Mouse (Mus musculus) limb, embryonic 12.5 days (tissue): ENCODE measurements around the gene 9530003J23Rik. TPM values are rescaled to one million over a fixed set of nuclear protein-coding genes. Genes with fewer than 3 reads are reported as not detected.
A peak's percentile ranks its signal among the peaks of the same experiment; 100 is the strongest.
"Not testable (repeated sequence)": the region's sequence is repeated elsewhere in the genome, so short reads cannot be mapped to it uniquely, and the experiment has no call there.

Experiments
- ATAC-seq: fragments of 200-750 bp; cut with Nextera tagmentation; 2 replicates; pipeline ENCODE4 v1.8.0; 2017; ENCODE audit warnings: low read depth, moderate TSS enrichment; ENCODE audit not compliant: insufficient number of reproducible peaks, insufficient read depth, low FRiP score, low TSS enrichment
- H3K27ac ChIP-seq: fragments of 300-500 bp; sonication (generic); 2 replicates; pipeline ENCODE4 v1.5.1; 2016; ENCODE audit warnings: mild to moderate bottlenecking, moderate library complexity
- H3K27me3 ChIP-seq: fragments of 300-500 bp; sonication (generic); 2 replicates; pipeline ENCODE4 v1.6.1; 2016; ENCODE audit warnings: mild to moderate bottlenecking, moderate library complexity
- H3K36me3 ChIP-seq: fragments of 300-500 bp; sonication (generic); 2 replicates; pipeline ENCODE4 v1.6.1; 2016; ENCODE audit warnings: mild to moderate bottlenecking, moderate library complexity
- H3K4me1 ChIP-seq: fragments of 300-500 bp; sonication (generic); replicated peaks from 2 replicates; pipeline ENCODE4 v1.6.1; 2016
- H3K4me2 ChIP-seq: fragments of 300-500 bp; sonication (generic); 2 replicates; pipeline ENCODE4 v1.6.1; 2016; ENCODE audit warnings: mild to moderate bottlenecking, moderate library complexity
- H3K4me3 ChIP-seq: fragments of 300-500 bp; sonication (generic); replicated peaks from 2 replicates; pipeline ENCODE4 v1.5.1; 2016; ENCODE audit warnings: mild to moderate bottlenecking
- H3K9ac ChIP-seq: fragments of 300-500 bp; sonication (generic); replicated peaks from 2 replicates; pipeline ENCODE4 v1.6.1; 2016; ENCODE audit warnings: mild to moderate bottlenecking, moderate library complexity
- H3K9me3 ChIP-seq: fragments of 300-500 bp; sonication (generic); 2 replicates; pipeline ENCODE4 v1.6.1; 2016; ENCODE audit warnings: mild to moderate bottlenecking, moderate library complexity
- WGBS: fragments of 180-500 bp; shearing (Covaris S2); methylation state at CpG from one replicate; pipeline ENCODE4 v1.1.7; 2016; 5-methylcytosine and 5-hydroxymethylcytosine counted together
- polyA plus RNA-seq: library from polyadenylated mRNA; unstranded; fragments of >200 nt; fragmentation: Nextera tagmentation; extraction: Ambion mirVana; gene quantifications from 2 replicates; pipeline ENCODE4 v1.2.1, GENCODE M21; 2016

Gene 9530003J23Rik
- polyA plus RNA-seq, 1 experiment from 2014 or later, result not detected

GRCm38 (mm10) chr10:117224102-117224990 lies 14.2 kb downstream of the 9530003J23Rik start, which contains the start of gene Yeats4:
TSS of gene Yeats4 (minus strand) at chr10:117224507.
- H3K27ac ChIP-seq, result peak within 1 kb of the TSS; percentile 97
- no peaks in the 10 kb centered on the region for H3K27me3 ChIP-seq
- H3K4me2 ChIP-seq, result peak within 1 kb of the TSS; percentile 88
- peaks cover 15% of the 10 kb centered on the region for H3K4me1 ChIP-seq
- H3K4me3 ChIP-seq, result peak within 1 kb of the TSS; percentile 74
- peak; percentile 91 for ATAC-seq
- peak within 1 kb of the TSS; percentile 89 for H3K9ac ChIP-seq
- under 1% methylated on average over 62 of the region's 63 CpGs for WGBS
- no peaks in the 10 kb centered on the region for H3K9me3 ChIP-seq
- peaks cover 35% of the 10 kb centered on the region for H3K36me3 ChIP-seq

GRCm38 (mm10) chr10:117223758-117224101 lies 14.8 kb downstream of the 9530003J23Rik start:
- Histone ChIP-seq H3K27ac (peak overlapping the region; percentile 97; the same call in 1 of the 2 replicates), H3K4me2 (peak overlapping the region; percentile 88), H3K4me1 (peaks cover 15% of the 10 kb centered on the region), H3K36me3 (peaks cover 38% of the 10 kb centered on the region), H3K27me3 (no peaks in the 10 kb centered on the region), H3K9ac (peak overlapping the region; percentile 89), H3K9me3 (no peaks in the 10 kb centered on the region), H3K4me3 (peak overlapping the region; percentile 74)
- ATAC-seq, result peak; percentile 70; the same call in 1 of the 2 replicates
- WGBS, result 0% methylated on average over 9 of the region's 9 CpGs

- peak overlapping the region; percentile 88 for H3K4me2 ChIP-seq
- WGBS, result 63% methylated on average over 3 of the region's 3 CpGs
Measured at GRCm38 (mm10) chr10:117222821-117223220, 15.7 kb downstream of the 9530003J23Rik start.

GRCm38 (mm10) chr10:117218351-117218750 lies 20.2 kb downstream of the 9530003J23Rik start:
- no peak for ATAC-seq
- WGBS, result 95% methylated on average over 8 of the region's 8 CpGs
- peaks cover 84% of the 10 kb centered on the region for H3K36me3 ChIP-seq
- no peak overlapping the region for H3K27ac ChIP-seq
- no peak overlapping the region for H3K4me2 ChIP-seq
- no peak overlapping the region for H3K4me3 ChIP-seq
- no peaks in the 10 kb centered on the region for H3K9me3 ChIP-seq
- no peak overlapping the region for H3K9ac ChIP-seq
- H3K4me1 ChIP-seq, result peaks cover 10% of the 10 kb centered on the region
- no peaks in the 10 kb centered on the region for H3K27me3 ChIP-seq

More at GRCm38 (mm10) chr10:117222821-117223220, 15.7 kb downstream of the 9530003J23Rik start:
- Histone ChIP-seq H3K27me3 (no peaks in the 10 kb centered on the region), H3K4me1 (peaks cover 15% of the 10 kb centered on the region), H3K36me3 (peaks cover 47% of the 10 kb centered on the region), H3K9ac (no peak overlapping the region), H3K4me3 (no peak overlapping the region), H3K27ac (no peak overlapping the region), H3K9me3 (no peaks in the 10 kb centered on the region)
- ATAC-seq, result no peak

GRCm38 (mm10) chr10:117217246-117217840 lies 21.2 kb downstream of the 9530003J23Rik start:
- Histone ChIP-seq H3K27me3 (no peaks in the 10 kb centered on the region), H3K27ac (no peak overlapping the region), H3K9me3 (no peaks in the 10 kb centered on the region), H3K4me3 (no peak overlapping the region), H3K9ac (no peak overlapping the region), H3K4me2 (no peak overlapping the region), H3K36me3 (peaks cover 85% of the 10 kb centered on the region), H3K4me1 (peaks cover 1% of the 10 kb centered on the region; the same call in 1 of the 2 replicates)
- ATAC-seq, result no peak
- WGBS, result 85% methylated on average over 20 of the region's 20 CpGs

- no peak for ATAC-seq
- H3K4me2 ChIP-seq, result no peak overlapping the region
- no peak overlapping the region for H3K9ac ChIP-seq
- H3K9me3 ChIP-seq, result no peaks in the 10 kb centered on the region
- no peak overlapping the region for H3K27ac ChIP-seq
- no peaks in the 10 kb centered on the region for H3K4me1 ChIP-seq
- peaks cover 80% of the 10 kb centered on the region for H3K36me3 ChIP-seq
- H3K4me3 ChIP-seq, result no peak overlapping the region
- WGBS, result 71% methylated on average over 5 of the region's 5 CpGs
- H3K27me3 ChIP-seq, result no peaks in the 10 kb centered on the region
Measured at GRCm38 (mm10) chr10:117216793-117217192, 21.7 kb downstream of the 9530003J23Rik start.

GRCm38 (mm10) chr10:117216132-117216495 lies 22.4 kb downstream of the 9530003J23Rik start:
- Histone ChIP-seq H3K4me1 (no peaks in the 10 kb centered on the region), H3K9me3 (no peaks in the 10 kb centered on the region), H3K4me2 (no peak overlapping the region), H3K9ac (no peak overlapping the region), H3K4me3 (no peak overlapping the region), H3K27me3 (no peaks in the 10 kb centered on the region), H3K36me3 (peaks cover 76% of the 10 kb centered on the region), H3K27ac (no peak overlapping the region)
- ATAC-seq, result no peak
- 98% methylated on average over 9 of the region's 9 CpGs for WGBS

GRCm38 (mm10) chr10:117215409-117216131 lies 22.9 kb downstream of the 9530003J23Rik start:
- Histone ChIP-seq H3K4me1 (no peaks in the 10 kb centered on the region), H3K9ac (no peak overlapping the region), H3K27me3 (no peaks in the 10 kb centered on the region), H3K4me2 (no peak overlapping the region), H3K27ac (no peak overlapping the region), H3K4me3 (no peak overlapping the region), H3K9me3 (no peaks in the 10 kb centered on the region), H3K36me3 (peaks cover 71% of the 10 kb centered on the region)
- WGBS, result 93% methylated on average over 25 of the region's 25 CpGs
- no peak for ATAC-seq

GRCm38 (mm10) chr10:117211023-117211422 lies 27.5 kb downstream of the 9530003J23Rik start:
- H3K27ac ChIP-seq, result no peak overlapping the region
- peaks cover 29% of the 10 kb centered on the region for H3K36me3 ChIP-seq
- 90% methylated on average over 6 of the region's 6 CpGs for WGBS
- ATAC-seq, result no peak
- H3K9me3 ChIP-seq, result no peaks in the 10 kb centered on the region
- H3K4me3 ChIP-seq, result no peak overlapping the region
- H3K4me1 ChIP-seq, result no peaks in the 10 kb centered on the region
- H3K27me3 ChIP-seq, result no peaks in the 10 kb centered on the region
- no peak overlapping the region for H3K4me2 ChIP-seq
- no peak overlapping the region for H3K9ac ChIP-seq

GRCm38 (mm10) chr10:117209469-117209938 lies 29.0 kb downstream of the 9530003J23Rik start:
- Histone ChIP-seq H3K9me3 (no peaks in the 10 kb centered on the region), H3K4me2 (peak overlapping the region; percentile 52), H3K9ac (no peak overlapping the region), H3K4me3 (peak overlapping the region; percentile 31), H3K36me3 (peaks cover 14% of the 10 kb centered on the region), H3K27me3 (no peaks in the 10 kb centered on the region), H3K27ac (no peak overlapping the region), H3K4me1 (no peaks in the 10 kb centered on the region)
- no peak for ATAC-seq
- 20% methylated on average over 11 of the region's 11 CpGs for WGBS

GRCm38 (mm10) chr10:117208787-117209186 lies 29.7 kb downstream of the 9530003J23Rik start:
- not testable (repeated sequence) for H3K4me2 ChIP-seq, H3K36me3 ChIP-seq, H3K27ac ChIP-seq, H3K27me3 ChIP-seq, H3K4me3 ChIP-seq, H3K9me3 ChIP-seq, H3K4me1 ChIP-seq, H3K9ac ChIP-seq, ATAC-seq
- WGBS, result 95% methylated on average over 6 of the region's 6 CpGs
